Mouse (Mus musculus): ENCODE data around the gene Gm43552.

Gm43552 gene

DNA sequence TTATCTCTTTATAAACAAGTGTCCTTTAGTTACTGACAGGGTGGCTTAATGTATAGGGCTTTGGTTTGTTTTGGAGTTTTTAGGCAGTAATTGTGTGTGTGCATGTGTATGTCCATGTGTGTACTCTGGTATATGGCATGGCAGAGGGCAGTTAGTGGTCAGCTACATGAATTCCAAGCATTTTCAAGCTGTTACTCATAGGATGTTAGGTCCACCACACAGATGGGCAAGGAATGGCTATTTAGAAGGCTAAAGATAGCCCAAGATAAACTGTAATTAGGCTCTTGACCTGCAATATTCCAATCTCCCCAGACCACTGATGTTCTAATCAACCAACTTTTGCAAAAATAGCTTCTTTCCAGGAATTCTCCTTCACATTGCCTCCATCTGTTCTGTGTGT is 54.6 kb downstream of the Gm43552 start:
- DNase-seq (ENCODE audit: low spot score): no peak

DNA sequence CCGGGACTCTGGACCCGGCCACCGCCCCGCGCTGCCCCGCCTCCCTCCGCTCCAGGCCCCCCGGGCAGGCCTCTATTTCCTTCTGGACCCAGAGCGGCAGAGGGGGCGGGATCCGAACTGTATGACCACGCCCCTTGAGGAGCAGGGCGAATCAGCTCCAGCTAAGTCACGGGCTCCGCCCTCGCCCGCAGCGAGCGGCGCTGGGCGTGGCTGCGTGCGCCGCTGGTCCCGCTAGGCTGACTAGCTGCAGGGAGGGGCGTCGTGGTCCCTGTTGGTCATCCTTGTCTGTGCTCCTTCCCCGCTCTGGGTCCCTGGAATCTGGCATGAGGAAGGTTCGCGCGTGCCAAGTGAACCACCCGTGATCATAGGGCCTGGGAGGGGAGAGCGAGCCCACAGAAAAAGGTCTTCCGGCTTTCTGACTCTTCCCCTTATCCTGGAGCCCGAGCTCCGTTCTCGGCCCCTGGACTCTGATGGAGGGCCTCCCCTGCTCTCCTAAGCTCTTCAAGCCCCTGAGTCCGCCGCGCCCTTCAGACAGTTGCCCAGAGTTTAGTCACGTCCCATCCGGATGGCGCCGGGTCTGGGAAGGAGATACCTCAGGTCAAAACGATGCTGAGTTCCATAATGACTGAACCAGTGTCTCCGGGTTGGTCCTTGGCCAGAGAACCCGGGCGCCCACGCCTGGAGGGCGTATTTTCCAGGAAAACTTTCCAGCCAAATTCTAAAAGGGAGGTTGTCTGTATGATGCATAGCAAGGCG is 56.6 kb downstream of the Gm43552 start, which contains the start of gene Ugdh:
Gene Ugdh (minus strand): TSS at position 144 of the 756 bp plus-strand sequence.
- DNase-seq (ENCODE audit: low spot score): peak; percentile 99

DNA sequence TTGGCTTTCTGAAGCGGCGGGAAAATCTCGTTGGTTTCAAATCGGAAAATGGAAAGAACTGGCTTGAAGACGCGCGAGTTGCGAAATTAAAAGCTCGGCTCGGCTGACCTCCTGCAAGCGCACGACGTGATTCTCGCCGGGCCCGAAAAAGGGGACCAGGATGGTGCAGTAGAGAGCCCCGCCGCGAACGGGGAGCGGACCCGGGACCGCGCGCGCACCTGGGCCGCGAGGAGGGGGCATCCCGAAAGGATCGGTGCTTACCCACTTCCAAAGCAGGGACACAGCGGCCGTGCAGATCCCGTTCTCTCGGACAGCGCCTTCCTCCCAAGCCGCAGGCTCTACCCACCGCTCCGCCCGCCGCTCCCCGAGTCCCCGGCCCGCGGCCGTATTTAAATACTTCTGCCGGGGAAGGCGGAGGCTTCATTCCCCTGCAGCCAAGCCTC is 57.2 kb downstream of the Gm43552 start:
- DNase-seq (ENCODE audit: low spot score): no peak

DNA sequence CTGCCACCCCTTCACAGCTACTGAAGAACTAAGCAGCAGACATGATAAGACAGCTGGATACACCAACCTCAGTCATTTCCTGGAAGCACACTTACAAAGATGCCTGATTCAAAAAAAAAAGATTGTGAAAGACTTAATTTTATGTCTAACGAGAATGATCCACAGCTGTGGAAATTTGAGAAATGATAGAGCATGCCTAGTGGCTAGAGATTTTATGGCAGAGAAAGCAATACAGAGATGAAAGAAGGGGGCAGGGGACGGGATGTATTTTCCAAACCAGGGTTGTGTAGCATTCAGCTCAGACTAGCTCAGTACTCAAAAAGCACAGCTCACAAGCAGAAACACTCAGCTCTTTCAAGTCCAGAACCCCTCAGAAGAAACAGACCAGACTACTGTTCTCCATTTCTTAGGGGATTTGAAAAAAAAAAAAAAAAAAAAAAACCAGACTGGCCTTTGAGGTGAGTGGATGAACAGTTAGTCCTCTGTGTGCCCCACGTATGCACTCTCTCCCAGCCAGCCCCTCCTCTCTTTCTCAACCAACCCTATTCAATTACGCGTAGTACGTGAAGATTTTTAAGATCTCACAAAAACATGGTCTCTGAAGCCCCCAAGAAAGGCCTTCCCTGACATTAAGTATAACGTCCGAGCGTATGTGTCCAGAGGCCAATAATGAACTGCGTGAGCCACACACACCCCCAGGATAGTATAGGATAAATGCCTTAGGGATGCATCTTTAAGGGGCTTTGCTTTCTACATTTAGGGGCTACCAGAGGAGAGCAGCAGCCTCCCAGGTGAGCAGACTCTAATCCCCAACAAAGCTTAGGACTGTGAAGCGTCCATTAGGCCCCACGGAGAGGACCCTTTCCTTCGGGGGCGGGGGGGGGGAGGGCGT is 57.9 kb downstream of the Gm43552 start:
- no peak for DNase-seq (ENCODE audit: low spot score)

DNA sequence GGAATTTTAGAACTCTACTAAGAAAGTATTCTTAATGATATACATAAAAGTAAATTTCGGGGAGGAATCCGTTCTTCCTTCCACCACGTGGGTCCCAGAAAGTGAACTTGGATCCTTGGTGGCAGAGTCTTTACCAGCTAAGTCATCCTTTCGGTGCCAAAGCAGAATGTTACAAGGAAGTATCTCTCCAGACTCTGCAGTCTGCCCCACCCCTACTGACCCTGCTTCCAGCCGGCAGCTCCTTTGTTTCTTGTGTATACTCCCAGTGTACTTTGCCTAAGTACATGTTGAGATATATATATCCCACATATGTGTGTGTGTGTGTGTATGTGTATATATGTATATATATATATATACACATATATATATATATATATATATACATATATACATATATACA is 63.2 kb downstream of the Gm43552 start:
- no peak for DNase-seq (ENCODE audit: low spot score)

DNA sequence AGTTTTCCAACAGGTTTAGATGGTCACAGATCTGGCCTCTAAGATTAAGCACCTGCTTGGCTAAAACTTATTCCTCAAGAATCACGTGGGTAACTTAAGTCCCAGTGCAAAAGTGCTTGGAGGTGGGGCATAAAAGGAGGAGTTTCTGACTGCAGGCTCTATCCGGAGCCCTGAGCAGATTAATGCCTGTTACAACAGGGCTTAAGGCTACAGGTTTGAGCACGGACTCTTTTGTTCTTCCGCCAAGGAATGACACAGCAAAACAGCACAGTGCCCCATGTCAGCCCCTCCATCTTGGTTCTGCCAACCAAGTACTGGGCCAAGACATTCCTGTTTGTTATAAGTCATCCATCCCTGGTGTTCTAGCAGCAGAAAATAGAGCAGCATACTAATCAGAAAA is 64.3 kb downstream of the Gm43552 start:
- no peak for DNase-seq (ENCODE audit: low spot score)

DNA sequence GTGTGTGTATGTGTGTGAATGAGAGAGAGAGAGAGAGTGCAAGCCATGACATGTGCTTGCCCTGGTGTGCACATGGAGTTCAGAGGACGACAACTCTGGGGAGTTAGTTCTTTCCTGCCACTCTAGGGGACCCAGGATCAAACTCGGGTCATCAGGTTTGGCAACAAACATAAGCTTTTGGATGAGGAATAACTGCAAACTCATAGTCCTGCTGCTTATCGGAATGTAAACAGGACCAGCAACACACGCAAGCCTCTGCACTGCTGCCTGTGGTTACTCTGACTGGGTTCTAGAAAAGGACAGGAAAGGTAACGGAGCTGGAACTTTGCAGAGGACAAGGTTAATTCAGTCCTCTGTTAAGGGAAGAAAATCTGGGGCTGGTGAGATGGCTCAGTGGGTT is 67.4 kb downstream of the Gm43552 start:
- no peak for DNase-seq (ENCODE audit: low spot score)

DNA sequence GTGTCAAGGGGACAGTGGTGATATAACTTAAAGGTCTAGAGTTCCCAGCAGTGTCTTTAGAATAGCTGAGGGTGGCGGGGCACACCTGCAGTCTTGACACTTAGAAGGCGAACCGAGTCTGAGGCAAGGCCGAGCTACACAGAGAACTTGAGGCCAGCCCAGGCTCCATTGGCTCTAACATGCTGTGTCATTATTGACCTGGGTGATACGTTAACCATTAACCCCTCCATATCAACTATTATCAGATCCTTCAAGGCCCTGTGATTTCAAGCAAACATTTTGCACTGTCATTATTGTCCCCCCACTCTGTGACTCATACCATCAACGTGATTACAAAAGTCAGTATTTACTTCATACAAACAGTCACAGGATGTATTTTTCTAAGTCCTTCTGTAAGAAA is 68.4 kb downstream of the Gm43552 start:
- no peak for DNase-seq (ENCODE audit: low spot score)

DNA sequence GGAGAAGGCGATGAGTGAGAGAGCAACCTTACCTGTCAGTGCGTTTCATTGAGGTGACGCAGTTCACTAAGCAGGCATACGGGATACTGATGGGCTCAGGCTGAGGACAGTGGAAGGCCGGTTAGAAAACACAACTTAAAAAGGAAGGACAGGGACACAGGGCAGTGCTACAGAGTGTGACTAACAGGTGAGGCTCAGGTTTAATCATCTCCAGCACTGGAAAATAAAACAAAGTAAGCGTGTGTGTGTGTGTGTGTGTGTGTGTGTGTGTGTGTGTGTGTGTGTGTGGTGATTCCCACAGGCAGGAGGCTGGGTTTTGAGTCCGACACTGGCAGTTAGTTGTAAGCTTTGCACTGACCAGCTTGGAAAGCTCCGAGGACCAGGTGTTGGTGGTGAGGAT is 69.8 kb downstream of the Gm43552 start:
- no peak for DNase-seq (ENCODE audit: low spot score)

DNA sequence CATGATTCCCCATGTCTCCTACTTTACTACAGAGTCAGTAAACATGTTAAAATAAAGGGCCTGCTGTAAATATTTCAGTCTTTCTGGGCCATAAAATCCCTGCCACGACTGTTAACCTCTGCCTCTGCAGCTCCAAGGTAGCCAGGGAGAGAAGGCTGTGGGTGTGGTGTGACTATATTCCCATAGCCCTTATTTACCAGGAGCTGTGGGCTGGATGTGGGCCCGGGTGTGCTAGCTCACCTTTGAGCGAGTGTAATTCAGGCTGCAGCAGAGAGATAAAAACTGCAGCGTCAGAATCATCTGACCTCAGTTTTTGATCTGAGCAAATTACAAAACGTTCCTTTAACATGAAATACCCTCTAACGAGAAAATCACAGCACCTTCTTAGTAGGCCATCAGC is 71.8 kb downstream of the Gm43552 start:
- DNase-seq (ENCODE audit: low spot score): no peak

DNA sequence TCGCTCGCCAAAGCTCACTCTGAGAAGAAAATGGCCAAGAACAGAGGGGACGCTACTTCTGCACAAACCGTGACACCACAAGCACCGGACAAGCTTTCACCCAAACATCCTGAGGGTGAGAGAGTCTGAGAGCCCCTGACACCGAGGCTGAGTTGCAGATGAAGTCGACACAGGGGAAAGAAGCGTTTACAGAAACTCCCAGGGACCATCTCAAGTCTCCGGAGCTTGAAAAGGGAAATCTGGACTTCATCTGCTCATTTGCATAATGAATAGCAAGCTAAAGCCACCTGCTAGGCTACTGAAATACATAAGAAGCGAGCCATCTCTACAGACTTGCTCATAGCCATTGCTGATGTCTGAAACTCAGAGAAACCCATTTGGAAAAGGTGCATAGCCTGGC is 73.5 kb downstream of the Gm43552 start:
- DNase-seq (ENCODE audit: low spot score): no peak

DNA sequence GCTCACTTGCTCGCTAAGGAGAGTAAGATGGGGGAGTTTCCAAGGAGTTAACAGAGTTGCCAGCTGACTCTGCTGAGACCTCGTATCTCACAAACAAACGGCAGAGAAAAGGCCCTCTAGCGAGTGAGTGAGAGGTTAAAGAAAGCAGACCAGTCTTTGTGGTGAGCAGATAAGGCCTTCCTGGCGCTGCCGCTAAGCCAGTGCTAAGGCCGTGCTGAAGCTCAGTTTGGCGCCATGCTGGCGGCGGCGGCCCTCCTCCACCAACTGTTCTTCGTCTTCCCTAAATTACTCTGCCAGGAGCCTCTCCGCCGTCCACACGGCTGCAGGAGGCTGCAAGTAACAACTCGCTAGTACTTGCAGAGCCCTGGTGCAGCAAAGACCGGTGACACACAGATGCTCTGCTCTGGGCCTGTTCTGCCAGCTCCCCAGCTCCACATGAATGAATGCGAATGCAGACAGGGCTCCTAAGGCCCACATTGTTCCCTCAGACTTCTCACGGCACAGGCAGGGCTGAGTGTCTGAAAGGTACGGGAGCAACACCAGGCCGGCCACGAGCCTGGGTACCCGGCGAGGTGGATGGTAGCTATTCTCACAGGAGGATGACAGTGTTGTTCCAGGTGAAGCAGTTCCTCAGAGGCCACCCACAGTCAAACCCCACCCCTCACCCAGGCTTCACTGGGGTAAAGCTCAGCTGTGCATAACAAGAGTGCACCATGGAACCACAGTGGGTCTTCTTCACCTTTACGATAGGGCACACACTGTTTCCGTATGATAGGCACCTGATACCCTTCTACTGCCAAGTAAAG is 76.8 kb downstream of the Gm43552 start:
- peak; percentile 49 for DNase-seq (ENCODE audit: low spot score)

DNA sequence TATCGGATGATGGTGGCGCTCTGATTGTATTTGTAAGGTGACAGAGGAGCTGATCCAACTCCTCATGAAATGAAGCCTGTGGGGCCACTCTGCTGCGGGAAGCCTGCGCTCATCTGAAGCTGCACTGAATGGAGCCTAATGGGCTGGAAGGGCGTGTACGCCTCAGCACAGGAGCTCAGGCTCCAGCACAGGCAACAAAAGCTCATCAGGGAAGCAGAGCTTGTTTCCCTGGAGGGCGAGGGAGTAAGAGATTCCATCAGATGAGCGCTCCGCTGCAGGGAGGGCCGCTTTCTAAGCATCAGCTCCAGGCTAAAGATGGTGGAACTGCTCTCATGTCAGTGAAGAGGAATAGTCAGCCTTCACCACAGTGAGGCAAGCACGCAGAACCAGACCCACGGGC is 84.6 kb downstream of the Gm43552 start:
- no peak for DNase-seq (ENCODE audit: low spot score)

DNA sequence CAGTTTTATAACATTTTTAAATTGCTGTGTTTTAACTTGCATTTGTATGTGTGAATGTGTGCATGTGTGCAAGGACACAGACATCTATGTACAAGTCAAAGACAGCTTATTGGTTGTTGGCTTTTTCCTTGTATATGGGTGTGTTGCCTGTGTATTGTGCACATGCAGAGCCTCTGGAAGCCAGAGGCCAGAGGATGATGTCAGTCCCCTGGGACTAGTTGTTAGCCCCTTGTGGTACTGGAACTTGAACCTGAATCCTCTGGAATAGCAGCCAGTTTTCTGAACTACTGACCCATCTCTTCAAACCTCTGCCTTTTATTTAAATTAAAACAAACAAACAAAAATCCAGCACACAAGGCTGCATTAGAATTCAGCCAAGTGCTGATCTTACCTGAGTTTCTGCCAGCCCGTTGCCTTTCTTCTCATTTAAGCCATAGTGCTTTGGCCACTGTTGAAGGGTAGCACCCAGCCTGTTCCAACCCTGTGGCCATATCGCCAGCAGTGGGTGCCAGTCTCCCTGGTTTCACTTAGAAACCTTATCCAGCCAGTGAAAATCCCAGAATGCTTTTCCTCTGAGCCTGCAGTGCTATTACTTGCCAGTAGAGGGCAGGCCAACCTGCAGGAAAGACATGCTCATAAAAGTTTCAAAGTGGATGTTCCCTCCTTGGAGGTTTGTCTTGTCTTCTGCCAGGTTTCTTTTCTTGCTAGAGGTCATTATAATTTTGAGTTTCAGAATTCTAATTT is 91.2 kb downstream of the Gm43552 start:
- peak; percentile 78 for DNase-seq (ENCODE audit: low spot score)

DNA sequence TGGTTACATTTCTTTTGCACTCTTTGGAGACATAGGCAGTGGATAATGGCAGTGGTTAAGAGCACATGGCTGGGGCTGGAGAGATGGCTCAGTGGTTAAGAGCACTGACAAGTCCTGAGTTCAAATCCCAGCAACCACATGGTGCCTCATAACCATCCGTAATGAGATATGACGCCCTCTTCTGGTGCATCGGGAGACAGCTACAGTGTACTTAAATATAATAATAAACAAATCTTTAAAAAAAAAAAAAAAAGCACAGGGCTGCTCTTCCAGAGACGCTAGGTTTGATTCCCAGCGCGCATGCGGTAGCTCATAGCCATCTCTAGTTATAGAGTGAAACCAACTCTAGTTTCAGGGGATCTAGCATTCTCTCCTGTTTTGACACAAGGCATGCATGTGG is 98.2 kb downstream of the Gm43552 start:
- no peak for DNase-seq (ENCODE audit: low spot score)

DNA sequence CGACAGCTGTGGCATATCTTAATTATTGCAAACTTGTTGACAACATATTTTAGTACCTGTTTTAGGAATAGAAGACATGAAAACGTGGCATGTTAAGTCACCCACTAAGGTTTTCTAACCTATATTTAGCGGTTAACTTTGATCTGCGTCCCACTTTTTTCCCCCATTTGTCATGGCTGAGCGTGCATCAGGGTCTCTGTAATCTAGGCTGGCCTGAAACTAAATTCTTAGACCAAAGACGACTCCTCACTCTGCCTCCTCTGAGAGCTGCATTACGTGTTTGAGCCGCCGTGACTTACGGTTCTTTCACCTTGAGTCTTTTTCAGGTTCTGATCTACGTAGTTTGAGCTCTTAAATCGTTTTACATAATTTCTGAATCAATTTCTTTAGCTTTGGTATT is 100.9 kb downstream of the Gm43552 start:
- no peak for DNase-seq (ENCODE audit: low spot score)

DNA sequence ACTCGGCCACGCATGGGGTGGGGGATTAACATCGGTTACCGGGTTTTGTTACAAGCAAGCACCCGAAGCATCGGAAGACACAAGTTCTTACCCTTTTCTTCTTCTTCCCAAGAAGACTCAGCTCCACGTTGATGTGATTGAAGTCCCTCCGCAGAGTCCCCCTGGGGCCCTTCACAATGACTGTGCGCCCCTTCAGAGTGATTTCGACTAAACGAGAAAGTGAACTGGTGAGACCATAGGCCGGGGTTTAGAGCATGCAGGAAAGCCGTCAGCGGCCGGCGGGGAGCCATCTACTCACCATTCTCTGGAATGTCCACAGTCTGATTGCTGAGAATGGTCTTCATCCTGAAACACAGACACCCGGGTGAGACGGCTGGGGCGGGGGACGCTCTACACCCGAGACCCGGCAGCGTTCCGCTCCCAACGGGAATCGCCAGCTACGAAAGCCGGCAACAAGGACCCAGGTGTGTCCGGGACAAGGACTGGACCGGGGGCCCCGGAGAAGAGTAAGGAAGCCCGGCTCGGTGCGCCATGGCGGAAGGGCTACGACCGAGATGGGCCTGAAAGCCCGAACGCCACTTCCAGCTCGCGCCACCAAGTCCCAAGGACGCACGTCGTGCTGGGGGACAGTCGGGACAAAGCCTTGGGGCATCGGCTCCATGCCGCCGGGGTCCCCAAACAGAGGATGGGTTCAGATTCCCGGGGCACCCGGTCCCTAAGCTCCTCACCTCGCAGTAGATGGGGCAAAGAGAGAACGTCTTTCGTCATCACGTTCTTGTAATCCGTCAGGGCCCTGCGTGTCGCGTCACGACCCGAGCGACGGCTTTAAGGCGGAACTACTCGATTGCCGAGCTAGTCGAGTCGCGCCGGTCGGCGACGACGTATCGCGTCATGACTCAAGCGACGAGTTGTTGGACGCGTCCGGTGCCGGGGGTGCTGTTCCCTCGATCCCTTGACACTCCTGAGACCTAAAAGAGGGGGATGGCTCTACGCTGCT is 101.7 kb downstream of the Gm43552 start, which contains the start of the genes Rpl9 and Lias:
Gene Rpl9 (minus strand): TSS at position 797 of the 997 bp plus-strand sequence.
Gene Lias (plus strand): TSS at position 850 of the 997 bp plus-strand sequence.
- peak; percentile 98 for DNase-seq (ENCODE audit: low spot score)

DNA sequence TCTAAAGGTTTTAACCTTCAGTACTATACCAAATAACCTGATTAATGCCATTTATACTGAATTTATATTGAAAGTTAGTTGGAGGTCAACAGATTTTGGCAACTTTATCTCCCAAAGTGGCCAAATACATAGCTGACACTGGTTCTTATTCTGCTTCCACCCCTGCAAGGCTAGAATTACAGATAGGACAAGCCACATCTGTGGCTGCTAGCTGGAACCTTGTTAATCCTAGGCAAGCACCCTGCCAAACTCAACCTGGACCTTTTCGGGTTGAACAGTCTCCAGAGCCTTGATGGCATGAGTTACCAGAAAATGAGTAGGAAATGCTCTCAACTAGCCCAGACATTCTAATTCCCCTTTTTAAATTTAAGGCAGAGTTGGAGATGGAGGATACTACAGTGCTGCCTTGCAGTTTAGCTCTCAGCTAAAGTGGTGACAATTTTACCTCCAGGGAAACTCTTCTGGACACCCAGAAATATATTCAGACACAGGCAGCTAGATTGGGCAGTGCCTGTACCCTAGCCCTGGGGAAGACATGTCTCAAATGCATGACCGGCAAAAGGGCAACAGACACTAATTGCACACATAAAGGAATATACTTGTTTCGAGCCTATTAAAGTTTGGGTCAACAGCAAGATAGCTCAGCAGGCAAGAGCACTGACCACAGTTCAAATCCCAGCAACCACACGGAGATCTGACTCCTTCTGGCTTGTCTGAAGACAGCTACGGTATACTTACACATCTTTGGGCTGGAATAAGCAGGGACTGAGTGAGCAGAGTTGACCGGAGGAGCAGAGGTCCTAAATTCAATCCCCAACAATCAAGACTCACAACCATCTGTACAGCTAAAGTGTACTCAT is 105.4 kb downstream of the Gm43552 start:
- no peak for DNase-seq (ENCODE audit: low spot score)

DNA sequence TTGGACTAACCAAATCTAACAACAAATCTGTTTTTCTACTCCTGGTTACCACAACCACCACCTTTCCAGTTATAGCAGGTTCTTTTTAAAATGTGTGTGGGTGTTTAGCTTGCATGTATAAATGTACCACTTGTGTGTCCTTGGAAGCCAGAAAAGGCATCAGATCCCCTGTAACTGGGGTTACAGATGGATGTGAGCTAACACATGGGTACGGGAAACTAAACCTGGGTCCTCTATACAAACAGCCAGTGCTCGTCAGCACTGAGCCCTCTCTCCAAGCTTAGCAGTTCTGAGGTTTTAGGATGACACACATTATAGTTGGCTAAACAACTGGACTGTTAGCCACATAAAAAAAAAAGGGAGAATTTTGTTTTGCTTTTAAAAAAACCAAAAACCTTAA is 106.9 kb downstream of the Gm43552 start:
- no peak for DNase-seq (ENCODE audit: low spot score)
